Mouse (Mus musculus) olfactory bulb, adult 2 months (tissue): ENCODE data around the gene Dnali1. TPM values are rescaled to one million over a fixed set of nuclear protein-coding genes. Genes with fewer than 3 reads are reported as not detected.

Experiments
- H3K27ac ChIP-seq: fragments of 200-500 bp; 2 replicates; pipeline ENCODE4 v1.5.1; 2012; ENCODE audit warnings: low read depth, low read length; ENCODE audit not compliant: insufficient read depth
- H3K4me1 ChIP-seq: fragments of 200-500 bp; 2 replicates; pipeline ENCODE4 v1.6.1; 2012; ENCODE audit warnings: low read length; ENCODE audit not compliant: control insufficient read depth, insufficient read depth
- H3K4me3 ChIP-seq: fragments of 200-500 bp; 2 replicates; pipeline ENCODE4 v1.5.1; 2012; ENCODE audit warnings: mild to moderate bottlenecking, low read depth, low read length, moderate library complexity; ENCODE audit not compliant: insufficient read depth
- CTCF ChIP-seq: fragments of 200-500 bp; IDR thresholded peaks from 2 replicates; pipeline ENCODE4 v1.5.1; 2012; ENCODE audit warnings: low read depth, mild to moderate bottlenecking, low read length, moderate library complexity; ENCODE audit not compliant: insufficient read depth
- POLR2A ChIP-seq: fragments of 200-500 bp; IDR thresholded peaks from 2 replicates; pipeline ENCODE4 v1.6.1; 2012; ENCODE audit warnings: mild to moderate bottlenecking, low read depth, low read length, moderate library complexity; ENCODE audit not compliant: insufficient read depth
- WGBS: fragments of 180-500 bp; shearing (Covaris S2); methylation state at CpG from one replicate; pipeline ENCODE4 v1.1.7; 2018; 5-methylcytosine and 5-hydroxymethylcytosine counted together
- polyA plus RNA-seq: library from polyadenylated mRNA; stranded (reverse); fragments of >200 nt; gene quantifications from 2 replicates; pipeline ENCODE4 v1.2.4, GENCODE M21; 2012; ENCODE audit warnings: low replicate concordance; ENCODE audit not compliant: missing spikeins, insufficient read depth, insufficient read length

Dnali1 gene
- polyA plus RNA-seq, 1 experiment, result not detected

DNA sequence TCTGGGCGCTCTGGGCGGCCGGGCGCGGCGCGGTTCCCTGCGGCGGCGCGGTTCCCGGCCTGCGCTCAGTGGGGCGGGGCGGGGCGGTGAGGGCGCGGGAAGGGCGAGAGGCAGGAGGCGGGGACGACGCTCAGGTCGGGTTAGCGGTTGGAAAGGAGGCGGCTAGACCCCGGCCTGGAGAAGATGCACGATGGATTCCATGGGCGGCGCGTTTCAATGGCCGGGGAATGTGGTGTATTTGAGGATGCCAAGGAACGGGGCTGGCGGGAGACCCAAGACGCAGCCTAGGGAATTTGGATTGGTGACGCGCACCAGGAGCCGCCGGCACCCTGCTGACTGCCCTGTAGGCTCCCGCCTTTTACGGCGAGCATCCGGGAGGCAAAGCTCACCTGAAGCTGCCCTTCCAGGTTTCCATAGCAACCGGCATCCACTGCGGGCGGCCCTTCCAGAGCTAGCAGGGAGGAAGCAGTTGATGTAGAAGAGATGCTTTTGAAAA is 19.9 kb upstream of the Dnali1 start:
- TF ChIP-seq CTCF (no peak), POLR2A (no peak)
- Histone ChIP-seq H3K4me1 (peaks cover 5% of the 10 kb centered on the region; the same call in 1 of the 2 replicates), H3K4me3 (peak overlapping the region; percentile 93), H3K27ac (peak overlapping the region; percentile 88)
- WGBS, result under 1% methylated on average over 45 of the region's 45 CpGs

DNA sequence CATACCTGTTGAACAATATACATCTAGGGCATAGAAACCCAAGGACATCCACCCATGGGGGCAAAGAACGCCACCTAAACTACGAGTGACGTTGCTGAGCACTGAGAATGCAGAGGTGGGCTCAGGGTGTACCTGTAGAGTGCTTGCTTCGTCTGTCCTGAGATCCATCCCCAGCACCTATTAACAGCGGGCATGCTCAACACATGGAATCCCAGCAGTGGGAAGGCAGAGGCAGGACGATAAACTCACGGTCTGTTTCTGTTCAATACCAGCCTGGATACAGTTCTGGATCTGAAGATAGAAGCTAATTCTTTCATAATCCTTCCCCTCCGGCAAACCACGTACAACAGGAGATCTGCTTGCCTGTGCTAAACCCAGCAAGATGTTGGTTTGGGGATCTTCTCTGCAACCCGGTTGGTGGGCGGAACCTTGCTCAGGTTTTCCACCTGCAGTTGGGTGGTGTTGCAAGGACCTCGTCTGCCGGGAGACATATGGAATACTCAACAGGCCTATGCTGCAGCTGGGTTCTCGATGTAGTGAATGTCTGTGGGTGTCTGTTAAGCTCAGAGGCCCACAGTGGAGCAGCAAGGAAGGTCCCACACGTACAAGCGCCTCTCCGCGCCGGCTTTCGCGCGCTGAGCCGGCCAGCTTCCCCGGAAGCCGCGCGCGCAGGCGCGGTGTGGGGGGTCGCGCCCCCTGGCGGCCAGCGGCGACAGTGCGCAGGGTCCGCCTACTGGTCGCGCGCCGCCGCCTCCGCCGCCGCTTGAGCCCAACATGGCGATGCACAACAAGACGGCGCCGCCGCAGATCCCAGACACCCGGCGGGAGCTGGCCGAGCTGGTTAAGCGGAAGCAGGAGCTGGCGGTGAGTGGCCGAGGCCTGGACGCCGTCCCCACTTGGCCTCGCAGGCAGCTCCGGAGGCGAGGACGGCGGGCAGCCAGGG is 19.2 kb upstream of the Dnali1 start, which contains the start of gene Meaf6:
Gene Meaf6, plus strand, starts transcription at position 732 of the 943 bp plus-strand sequence.
- Histone ChIP-seq H3K27ac (peak within 1 kb of the TSS; percentile 88), H3K4me3 (peak within 1 kb of the TSS; percentile 93), H3K4me1 (peaks cover 5% of the 10 kb centered on the region; the same call in 1 of the 2 replicates)
- TF ChIP-seq POLR2A, result peak; percentile 85
- TF ChIP-seq CTCF, result peak; percentile 96
- 2% methylated on average over 62 of the region's 63 CpGs for whole genome bisulfite sequencing

DNA sequence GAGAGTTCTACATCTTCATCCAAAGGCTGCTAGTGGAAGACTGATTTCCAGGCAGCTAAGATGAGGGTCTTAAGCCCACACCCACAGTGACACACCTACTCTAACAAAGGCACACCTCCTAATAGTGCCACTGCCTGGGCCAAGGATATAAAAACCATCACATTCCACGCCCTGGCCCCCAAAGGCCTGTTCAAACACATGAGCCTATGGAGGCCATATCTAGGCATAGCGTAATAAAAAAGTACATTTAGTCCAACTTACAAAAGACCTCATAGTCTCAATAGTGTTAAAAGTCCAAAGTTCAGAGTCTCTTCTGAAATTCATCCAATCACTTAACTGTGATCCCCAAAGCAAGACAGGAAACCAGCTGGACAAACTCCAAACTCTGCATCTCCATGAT is 13.2 kb upstream of the Dnali1 start:
- Histone ChIP-seq H3K27ac (no peak overlapping the region), H3K4me3 (no peak overlapping the region), H3K4me1 (no peaks in the 10 kb centered on the region)
- TF ChIP-seq POLR2A, result no peak
- no peak for TF ChIP-seq CTCF
- WGBS, result 98% methylated on average over 2 of the region's 2 CpGs

GRCm38 (mm10) chr4:125077700-125078099 is 12.2 kb upstream of the Dnali1 start:
- TF ChIP-seq POLR2A, result no peak
- TF ChIP-seq CTCF, result no peak
- Histone ChIP-seq H3K27ac (no peak overlapping the region), H3K4me1 (no peaks in the 10 kb centered on the region), H3K4me3 (no peak overlapping the region)
- 95% methylated on average over 2 of the region's 2 CpGs for WGBS

- H3K4me1 ChIP-seq, result peaks cover 3% of the 10 kb centered on the region
- WGBS, result 1% methylated on average over 78 of the region's 78 CpGs
- TF ChIP-seq POLR2A (peak; percentile 80), CTCF (no peak)
- H3K4me3 ChIP-seq, result peak within 1 kb of the TSS; percentile 77
- no peak within 1 kb of the TSS for H3K27ac ChIP-seq
Measured at GRCm38 (mm10) chr4:125066490-125067370, 1.2 kb upstream of the Dnali1 start, which contains the start of gene Snip1. Gene Snip1 (plus strand): TSS chr4:125066672.

DNA sequence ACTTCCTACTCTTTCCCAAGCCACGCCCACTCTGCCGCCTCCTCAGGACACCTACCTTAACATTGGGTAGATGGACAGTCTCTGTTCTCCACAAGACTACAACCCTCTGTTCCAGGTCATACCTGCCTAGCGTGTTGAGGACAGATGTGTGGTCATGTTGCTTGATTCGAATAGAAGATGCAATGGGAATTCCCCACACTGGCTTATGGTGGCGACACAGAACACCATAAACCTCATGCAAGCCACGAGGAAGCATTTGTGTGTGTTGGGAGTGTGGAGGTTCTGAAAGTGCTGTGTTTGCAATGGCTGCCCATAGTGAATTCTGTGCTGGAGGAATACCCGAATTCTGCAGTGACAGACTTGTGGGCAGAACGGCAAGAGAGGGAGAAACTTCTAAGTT is 1.7 kb downstream of the Dnali1 start:
- TF ChIP-seq CTCF (no peak), POLR2A (no peak)
- WGBS, result 67% methylated on average over 8 of the region's 8 CpGs
- no peak overlapping the region for H3K27ac ChIP-seq
- H3K4me3 ChIP-seq, result no peak overlapping the region
- H3K4me1 ChIP-seq, result peaks cover 3% of the 10 kb centered on the region

- no peaks in the 10 kb centered on the region for H3K4me1 ChIP-seq
- H3K27ac ChIP-seq, result no peak overlapping the region
- no peak for TF ChIP-seq POLR2A
- TF ChIP-seq CTCF, result peak; percentile 25; the same call in 1 of the 2 replicates
- WGBS, result 9% methylated on average over 8 of the region's 8 CpGs
- no peak overlapping the region for H3K4me3 ChIP-seq
Measured at GRCm38 (mm10) chr4:125059025-125059424, 6.5 kb downstream of the Dnali1 start.

GRCm38 (mm10) chr4:125058033-125058432 is 7.5 kb downstream of the Dnali1 start:
- no peaks in the 10 kb centered on the region for H3K4me1 ChIP-seq
- no peak overlapping the region for H3K4me3 ChIP-seq
- WGBS, result 57% methylated on average over 5 of the region's 5 CpGs
- H3K27ac ChIP-seq, result no peak overlapping the region
- no peak for TF ChIP-seq CTCF
- TF ChIP-seq POLR2A, result no peak
